In genomic region chr13:92659611-92660010, GRCm38 (mm10) we compare ENCODE assay signal across 32 mouse cellular contexts. TPM values are rescaled to one million over a fixed set of nuclear protein-coding genes. Genes with fewer than 3 reads are reported as not detected.
DNase-seq lines count a peak whose midpoint lies in the region; ATAC-seq and TF ChIP-seq lines count a peak whose summit lies in the region.
"Had no signal": no experiment of that assay in that cellular context is flagged by ENCODE, and none has a peak within 500 bp of the region (broad histone marks: within the 10 kb centered on the region; RNA-seq: fewer than 3 reads in every experiment).

No protein-coding gene starts in this region.

- peaks cover 2% of the 10 kb centered on the region; the same call in 1 of the 2 replicates for H3K36me3 ChIP-seq in liver, adult 2 months (ENCODE audit: control insufficient read depth, insufficient read depth, low read length)
- H3K36me3 ChIP-seq in liver, embryonic 12.5 days: peaks cover 40% of the 10 kb centered on the region
- H3K36me3 ChIP-seq: limb, embryonic 13.5 days had no signal

- no peak overlapping the region for H3K4me2 ChIP-seq in liver, embryonic 12.5 days
- H3K4me2 ChIP-seq: forebrain, embryonic 13.5 days; heart, embryonic 13.5 days; hindbrain, embryonic 12.5 days; limb, embryonic 13.5 days; lung, embryonic 14.5 days; neural tube, embryonic 15.5 days had no signal

- peak overlapping the region; percentile 3; the same call in 1 of the 2 replicates for H3K27ac ChIP-seq in liver, adult 2 months (replicated peaks; ENCODE audit: insufficient read depth, low read depth, low read length)
- no peak overlapping the region for H3K27ac ChIP-seq in liver, embryonic 12.5 days
- H3K27ac ChIP-seq: forebrain, embryonic 13.5 days; heart, embryonic 13.5 days; hindbrain, embryonic 12.5 days; limb, embryonic 13.5 days; liver, embryonic 14.5 days; macrophage; neural tube, embryonic 15.5 days had no signal

- H3K4me3 ChIP-seq in liver, adult 2 months (ENCODE audit: insufficient read depth, low read depth, low read length): no peak overlapping the region
- no peak overlapping the region for H3K4me3 ChIP-seq in liver, embryonic 12.5 days
- H3K4me3 ChIP-seq: forebrain, embryonic 13.5 days; heart, embryonic 13.5 days; hindbrain, embryonic 12.5 days; limb, embryonic 13.5 days; neural tube, embryonic 15.5 days had no signal

- H3K9ac ChIP-seq in liver, adult 2 months (ENCODE audit: low read depth, low read length): no peak overlapping the region
- no peak overlapping the region for H3K9ac ChIP-seq in liver, embryonic 12.5 days
- H3K9ac ChIP-seq: forebrain, embryonic 13.5 days; heart, embryonic 13.5 days; hindbrain, embryonic 12.5 days; limb, embryonic 13.5 days; liver, embryonic 14.5 days; lung, embryonic 14.5 days; neural tube, embryonic 15.5 days had no signal

- H3K79me2 ChIP-seq in liver, adult 2 months (ENCODE audit: control insufficient read depth, insufficient read depth, low read length): no peaks in the 10 kb centered on the region; the same call in 1 of the 2 replicates

- peaks cover 22% of the 10 kb centered on the region for H3K4me1 ChIP-seq in liver, adult 2 months (ENCODE audit: control insufficient read depth, insufficient read depth, low read length)
- peaks cover 14% of the 10 kb centered on the region for H3K4me1 ChIP-seq in liver, embryonic 12.5 days
- H3K4me1 ChIP-seq: forebrain, embryonic 13.5 days; hindbrain, embryonic 12.5 days had no signal

- DNase-seq in liver, adult 2 months (ENCODE audit: extremely low read depth, low read depth, low spot score): no peak
- peak; percentile 17 for DNase-seq in retina, embryonic 14.5 days (ENCODE audit: low spot score)
- peak; percentile 69 for DNase-seq in thymus, postnatal 14 days
- no peak for DNase-seq in adrenal gland, adult 2 months
- DNase-seq in left cerebral cortex, adult 8-10 months (ENCODE audit: low spot score in 2 of 2): no peak
- DNase-seq: adrenal gland, adult 8-10 months; B cell, adult 2 months; cerebellum, adult 11 months; cerebellum, adult 9-10 months; cerebellum, postnatal 36 days; gastrocnemius, postnatal 25 days; heart, adult 18-20 months; heart, postnatal 36 days; kidney, adult 9 months; kidney, postnatal 10 days; layer of hippocampus, adult 9-11 months; lung, embryonic 14.5 days; midbrain, embryonic 14.5 days; right cerebral cortex, adult 18-20 months; spleen, adult 18-20 months had no signal

- no peak for TF ChIP-seq CTCF in liver, adult 2 months (IDR thresholded peaks at IDR 0.05; ENCODE audit: low read depth, low read length)

- H3K9me3 ChIP-seq in liver, embryonic 12.5 days (replicated peaks): no peaks in the 10 kb centered on the region
- H3K9me3 ChIP-seq: forebrain, embryonic 13.5 days; heart, embryonic 13.5 days; hindbrain, embryonic 12.5 days; limb, embryonic 13.5 days; neural tube, embryonic 15.5 days had no signal

- TF ChIP-seq POLR2A in liver, adult 2 months (IDR thresholded peaks at IDR 0.05; ENCODE audit: extremely low read depth, insufficient read depth, low read length): no peak

- no peaks in the 10 kb centered on the region for H3K27me3 ChIP-seq in liver, adult 2 months (ENCODE audit: control insufficient read depth, insufficient read depth, low read length)
- H3K27me3 ChIP-seq in liver, embryonic 12.5 days (replicated peaks): no peaks in the 10 kb centered on the region
- H3K27me3 ChIP-seq: CH12.LX; forebrain, embryonic 13.5 days; heart, embryonic 13.5 days; hindbrain, embryonic 12.5 days; limb, embryonic 13.5 days; neural tube, embryonic 15.5 days had no signal

- ATAC-seq in liver, embryonic 12.5 days: no peak
- peak; percentile 43 for ATAC-seq in inflammation-experienced regulatory T-cells, adult 6 months
- ATAC-seq: activated CD4-positive, CD25-positive, alpha-beta regulatory T cell, adult 4 months; forebrain, embryonic 13.5 days; intestine, postnatal 0 days had no signal

- 67% methylated on average over 3 of the region's 3 CpGs for WGBS in liver, adult 2 months
- 72% methylated on average over 3 of the region's 3 CpGs for WGBS in liver, embryonic 12.5 days (ENCODE audit: insufficient replicate concordance)

RNA-seq across cellular contexts. Expression of gene Serinc5, which starts 48.7 kb away (rescaled TPM):
- 18.0 and 24.1 TPM in 2 replicates for total RNA-seq in liver, adult 2 months (2014; rRNA removed)
- polyA plus RNA-seq in liver, adult 2 months (2012; rRNA removed): 10.9 and 14.3 TPM in 2 replicates
- polyA plus RNA-seq in liver, embryonic 12.5 days (2016; fragmentation: Nextera tagmentation; extraction: Ambion mirVana): 26.7 and 27.6 TPM in 2 replicates
- 10 to 100 TPM in 1 of 3 experiments, 1 to 10 TPM in 2; 8.9 to 10.1 (median 9.7) TPM for polyA plus RNA-seq in inflammation-experienced regulatory T-cells, adult 6 months (2017; shearing (Covaris generic))
- 100 to 1,000 TPM in 1 of 2 experiments, 10 to 100 TPM in 1; 39.4 to 119 TPM for total RNA-seq in adrenal gland, adult 2 months (2021)
- 20.0 and 38.6 TPM in 2 replicates for polyA plus RNA-seq in adrenal gland, adult 2 months (2012; rRNA removed)
- 10 to 100 TPM; 67.0 to 71.5 (median 69.2) TPM for total RNA-seq in left cerebral cortex, adult 8-10 months (2022)

Comparison
In these comparisons a context has a peak if more than half of its experiments do, and no peak if none do; other contexts are left out.
1. DNase-seq: peak in retina, embryonic 14.5 days (single experiment) and thymus, postnatal 14 days (single experiment); none in liver, adult 2 months (single experiment), adrenal gland, adult 2 months (single experiment) and left cerebral cortex, adult 8-10 months (0 of 2).